Mouse (Mus musculus) ES-E14 (cell line): ENCODE data around the gene Gpatch8. TPM values are rescaled to one million over a fixed set of nuclear protein-coding genes. Genes with fewer than 3 reads are reported as not detected.

Experiments used
- DNase-seq: peaks from one replicate; pipeline ENCODE4 v3.0.0-alpha.2; 2013; ENCODE audit warnings: low read depth, low spot score
- H3K27ac ChIP-seq: 2 replicates; pipeline ENCODE4 v1.5.1; 2012; ENCODE audit warnings: low read depth, mild to moderate bottlenecking, low read length, moderate library complexity, mixed read lengths; ENCODE audit not compliant: poor library complexity, insufficient read depth, severe bottlenecking
- H3K36me3 ChIP-seq: 2 replicates; pipeline ENCODE4 v1.6.1; 2012; ENCODE audit warnings: mild to moderate bottlenecking, low read length, moderate library complexity, mixed read lengths; ENCODE audit not compliant: control insufficient read depth, poor library complexity, insufficient read depth, severe bottlenecking
- H3K4me1 ChIP-seq, 2 experiments: fragments of 150-350 bp in 1 of 2; sonication (generic) in 1 of 2; 2 replicates each; pipeline ENCODE4 v1.6.1; 2012; ENCODE audit warnings: low read length in 2 of 2, mild to moderate bottlenecking in 1 of 2, mixed read lengths in 1 of 2; ENCODE audit not compliant: control insufficient read depth in 2 of 2, insufficient read depth in 2 of 2, poor library complexity in 1 of 2
- H3K4me3 ChIP-seq, 2 experiments: fragments of 150-350 bp in 1 of 2; sonication (generic) in 1 of 2; 2 replicates each; pipeline ENCODE4 v1.5.1; 2012; ENCODE audit warnings: low read length in 2 of 2, low read depth in 1 of 2, mild to moderate bottlenecking in 1 of 2, mixed read lengths in 1 of 2; ENCODE audit not compliant: insufficient read depth in 1 of 2, poor library complexity in 1 of 2, severe bottlenecking in 1 of 2
- H3K9ac ChIP-seq: 2 replicates; pipeline ENCODE4 v1.6.1; 2012; ENCODE audit warnings: low read depth, mild to moderate bottlenecking, low read length, mixed read lengths; ENCODE audit not compliant: poor library complexity, insufficient read depth, severe bottlenecking
- H3K9me3 ChIP-seq: fragments of 150-350 bp; sonication (generic); 2 replicates; pipeline ENCODE4 v1.6.1; 2012; ENCODE audit warnings: low read depth, mild to moderate bottlenecking, low read length; ENCODE audit not compliant: control insufficient read depth, insufficient read depth
- CHD2 ChIP-seq: IDR thresholded peaks from 2 replicates; pipeline ENCODE4 v1.6.1; 2014; ENCODE audit warnings: mild to moderate bottlenecking, low read depth, low read length, inconsistent platforms
- HCFC1 ChIP-seq: IDR thresholded peaks from 2 replicates; pipeline ENCODE4 v1.6.1; 2012; ENCODE audit warnings: low read length, inconsistent platforms, borderline replicate concordance; ENCODE audit not compliant: insufficient read depth
- MAFK ChIP-seq: IDR thresholded peaks from 2 replicates; pipeline ENCODE4 v1.6.1; 2014; ENCODE audit warnings: mild to moderate bottlenecking, low read depth, low read length, inconsistent platforms; ENCODE audit not compliant: insufficient read depth
- ZC3H11A ChIP-seq: IDR thresholded peaks from 2 replicates; pipeline ENCODE4 v1.6.1; 2012; ENCODE audit warnings: low read depth, mild to moderate bottlenecking, inconsistent platforms, low read length, borderline replicate concordance
- ZNF384 ChIP-seq: IDR thresholded peaks from 2 replicates; pipeline ENCODE4 v1.6.1; 2012; ENCODE audit warnings: low read depth, low read length, inconsistent platforms
- in situ Hi-C, 2 experiments: fragments of 600-800 bp; cut with MboI; formaldehyde crosslinking; loops; one replicate each; pipeline ENCODE4 v1.15.1; 2025; ENCODE audit warnings: low sequenced_read_pairs in 2 of 2, inconsistent platforms in 1 of 2; ENCODE audit not compliant: unreplicated experiment in 2 of 2
- total RNA-seq: library from RNA; depleted of rRNA; stranded (reverse); fragments of 300-350 nt; gene quantifications from 2 replicates; pipeline ENCODE4 v1.2.3, GENCODE M21; 2012

Gene Gpatch8
- total RNA-seq, 1 experiment, result 22.9 TPM

DNA sequence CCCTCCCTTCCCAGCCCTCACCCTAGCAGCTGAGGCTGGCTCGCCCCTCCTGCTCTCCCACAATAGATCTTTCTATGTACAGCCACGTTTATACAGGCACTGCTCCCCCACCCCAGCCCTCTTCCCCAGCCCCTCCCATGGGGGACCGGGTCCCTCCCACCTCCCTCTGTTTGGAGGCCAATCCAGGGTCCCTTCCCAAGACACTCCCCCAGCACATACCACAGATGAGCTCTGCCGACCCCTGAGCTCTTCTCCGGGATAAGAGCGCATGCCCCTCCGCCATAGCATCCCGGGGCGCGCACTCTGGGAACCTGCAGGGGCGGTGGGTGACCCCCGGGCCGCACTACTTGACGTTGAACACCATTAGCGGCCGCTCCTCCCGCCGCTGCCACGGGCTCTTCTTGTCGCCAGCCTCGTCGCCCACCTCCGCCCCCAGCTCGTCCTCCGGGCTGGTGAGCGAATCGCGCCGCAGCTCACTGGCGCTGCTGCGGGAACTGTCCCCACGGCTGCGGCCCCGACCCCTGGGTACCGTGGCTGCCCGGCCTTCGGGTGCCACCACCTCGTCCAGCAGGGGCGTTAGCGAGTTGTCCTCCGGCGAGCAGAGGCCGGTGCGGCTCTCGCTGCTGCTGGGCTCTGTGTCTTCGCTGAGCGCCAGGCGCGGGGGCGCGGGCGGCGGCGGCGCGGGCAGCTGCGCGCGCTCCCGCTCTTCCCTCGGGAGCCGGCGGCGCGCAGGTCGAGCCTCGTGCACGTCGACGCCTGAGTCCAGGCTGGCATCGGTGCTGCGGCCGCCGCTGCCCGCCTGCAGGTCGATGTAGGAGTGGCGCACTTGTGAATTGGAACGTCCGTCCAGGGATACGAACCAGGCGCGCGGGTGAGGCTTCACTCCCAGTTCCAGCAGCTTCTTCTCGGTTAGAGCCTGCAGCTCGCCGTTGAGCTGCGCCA, 118.8 kb downstream of the Gpatch8 start:
- Histone ChIP-seq H3K9ac (peak overlapping the region; percentile 65), H3K9me3 (no peaks in the 10 kb centered on the region), H3K36me3 (peaks cover 32% of the 10 kb centered on the region), H3K27ac (no peak overlapping the region), H3K4me1 (peaks cover 0 to 13% of the 10 kb centered on the region in 2 experiments; a peak in 1 of 4 replicates), H3K4me3 (peak overlapping the region; percentile 79 to 88)
- TF ChIP-seq ZC3H11A (no peak), HCFC1 (no peak), CHD2 (no peak), MAFK (no peak), ZNF384 (no peak)
- DNase-seq, result peak; percentile 68
- in situ Hi-C loops, result loop anchor here in 1 of 2 experiments (10.0 kb wide), 1 partner anchor 113 kb away; no protein-coding TSS in a partner anchor

DNA sequence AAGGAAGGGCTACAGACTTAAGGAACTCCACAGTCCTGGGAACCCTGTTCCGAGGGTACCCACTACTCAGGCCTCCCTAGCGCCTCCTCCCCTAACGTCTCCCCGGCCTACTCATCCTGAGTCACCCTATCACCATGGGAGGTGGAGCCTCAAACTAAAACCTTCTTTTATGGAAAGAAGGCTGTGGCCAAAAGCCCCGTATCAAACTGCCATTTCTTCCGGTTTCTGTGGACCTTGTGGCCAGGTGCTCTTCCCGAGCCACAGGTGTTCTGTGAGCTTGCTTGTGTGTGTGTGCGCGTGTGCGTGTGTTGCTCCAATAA, 119.8 kb downstream of the Gpatch8 start:
- H3K9me3 ChIP-seq, result no peaks in the 10 kb centered on the region
- no peak overlapping the region for H3K9ac ChIP-seq
- peaks cover 0 to 14% of the 10 kb centered on the region in 2 experiments; a peak in 1 of 4 replicates for H3K4me1 ChIP-seq
- no peak overlapping the region for H3K4me3 ChIP-seq
- DNase-seq, result no peak
- no peak overlapping the region for H3K27ac ChIP-seq
- peaks cover 33% of the 10 kb centered on the region for H3K36me3 ChIP-seq
- no peak for TF ChIP-seq ZC3H11A
- no peak for TF ChIP-seq CHD2
- TF ChIP-seq ZNF384, result no peak
- no peak for TF ChIP-seq MAFK
- no peak for TF ChIP-seq HCFC1
- in situ Hi-C loops, result loop anchor here in 1 of 2 experiments (10.0 kb wide), 1 partner anchor 112 kb away; no protein-coding TSS in a partner anchor

DNA sequence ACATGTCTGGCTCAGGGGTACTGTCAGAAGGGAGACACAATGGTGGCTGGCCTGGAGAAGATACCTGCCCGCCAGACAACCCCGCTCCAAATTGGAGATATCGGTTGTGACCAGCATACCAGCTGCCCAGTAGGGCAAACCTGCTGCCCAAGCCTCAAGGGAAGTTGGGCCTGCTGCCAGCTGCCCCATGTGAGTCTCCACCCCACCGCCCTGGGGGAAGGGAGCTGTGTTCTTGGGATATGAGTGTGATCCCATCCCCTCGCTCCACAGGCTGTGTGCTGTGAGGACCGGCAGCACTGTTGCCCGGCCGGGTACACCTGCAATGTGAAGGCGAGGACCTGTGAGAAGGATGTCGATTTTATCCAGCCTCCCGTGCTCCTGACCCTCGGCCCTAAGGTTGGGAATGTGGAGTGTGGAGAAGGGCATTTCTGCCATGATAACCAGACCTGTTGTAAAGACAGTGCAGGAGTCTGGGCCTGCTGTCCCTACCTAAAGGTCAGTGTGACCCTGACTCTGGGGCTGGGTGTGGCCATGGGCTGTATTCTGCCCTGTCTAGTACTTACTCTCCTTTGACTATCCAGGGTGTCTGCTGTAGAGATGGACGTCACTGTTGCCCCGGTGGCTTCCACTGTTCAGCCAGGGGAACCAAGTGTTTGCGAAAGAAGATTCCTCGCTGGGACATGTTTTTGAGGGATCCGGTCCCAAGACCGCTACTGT, 120.3 kb downstream of the Gpatch8 start:
- TF ChIP-seq CHD2 (no peak), ZC3H11A (no peak), MAFK (no peak), HCFC1 (no peak), ZNF384 (no peak)
- no peaks in the 10 kb centered on the region for H3K9me3 ChIP-seq
- DNase-seq, result no peak
- H3K4me1 ChIP-seq, result peaks cover 0 to 14% of the 10 kb centered on the region in 2 experiments; a peak in 1 of 4 replicates
- in situ Hi-C loops, result loop anchor here in 1 of 2 experiments (10.0 kb wide), 1 partner anchor 111 kb away; no protein-coding TSS in a partner anchor
- H3K36me3 ChIP-seq, result peaks cover 33% of the 10 kb centered on the region
- no peak overlapping the region for H3K27ac ChIP-seq
- no peak overlapping the region for H3K4me3 ChIP-seq
- H3K9ac ChIP-seq, result no peak overlapping the region

DNA sequence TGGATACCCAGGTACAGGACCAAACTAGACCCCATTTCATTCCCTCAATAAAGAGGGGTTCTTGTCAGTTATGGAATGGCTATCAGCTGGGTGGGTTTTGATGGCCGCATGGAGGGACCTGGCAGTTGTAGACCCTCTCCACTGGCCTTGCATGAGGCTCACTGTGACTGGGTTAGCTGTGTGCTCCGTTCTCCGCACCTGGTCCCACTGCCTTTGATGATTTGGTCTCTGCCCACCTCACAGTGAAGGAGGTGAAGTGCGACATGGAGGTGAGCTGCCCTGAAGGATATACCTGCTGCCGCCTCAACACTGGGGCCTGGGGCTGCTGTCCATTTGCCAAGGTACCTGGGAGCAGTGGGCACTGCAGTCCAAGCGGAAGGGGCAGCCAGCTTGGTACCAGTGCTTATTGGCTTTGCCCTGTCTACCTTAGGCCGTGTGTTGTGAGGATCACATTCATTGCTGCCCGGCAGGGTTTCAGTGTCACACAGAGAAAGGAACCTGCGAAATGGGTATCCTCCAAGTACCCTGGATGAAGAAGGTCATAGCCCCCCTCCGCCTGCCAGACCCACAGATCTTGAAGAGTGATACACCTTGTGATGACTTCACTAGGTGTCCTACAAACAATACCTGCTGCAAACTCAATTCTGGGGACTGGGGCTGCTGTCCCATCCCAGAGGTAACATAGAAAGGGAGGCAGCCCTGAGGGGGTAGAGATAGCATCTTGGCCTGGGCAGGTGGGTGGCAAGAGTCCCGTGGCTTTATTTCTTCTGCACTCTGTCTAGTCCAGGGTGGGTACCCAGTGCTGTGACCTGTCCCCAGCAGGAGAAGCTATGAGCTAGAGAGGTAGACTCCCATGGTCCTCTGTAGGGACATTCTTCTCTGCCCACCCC, 121.1 kb downstream of the Gpatch8 start:
- H3K27ac ChIP-seq, result no peak overlapping the region
- no peak for DNase-seq
- peaks cover 33% of the 10 kb centered on the region for H3K36me3 ChIP-seq
- no peak overlapping the region for H3K9ac ChIP-seq
- no peaks in the 10 kb centered on the region for H3K9me3 ChIP-seq
- no peak overlapping the region for H3K4me3 ChIP-seq
- peaks cover 0 to 13% of the 10 kb centered on the region in 2 experiments; a peak in 1 of 4 replicates for H3K4me1 ChIP-seq
- TF ChIP-seq ZNF384, result no peak
- no peak for TF ChIP-seq HCFC1
- no peak for TF ChIP-seq ZC3H11A
- TF ChIP-seq MAFK, result no peak
- TF ChIP-seq CHD2, result no peak
- in situ Hi-C loops, result loop anchor here in 1 of 2 experiments (10.0 kb wide), 1 partner anchor 110 kb away; no protein-coding TSS in a partner anchor
